In genomic region chr5:136410681-136411181, GRCm38 (mm10) we compare ENCODE assay signal across 9 mouse cellular contexts.
DNase-seq lines count a peak whose midpoint lies in the region; ATAC-seq and TF ChIP-seq lines count a peak whose summit lies in the region.
"Had no signal": no experiment of that assay in that cellular context is flagged by ENCODE, and none has a peak within 500 bp of the region (broad histone marks: within the 10 kb centered on the region; RNA-seq: fewer than 3 reads in every experiment).

No protein-coding gene starts in this region.

- H3K9ac ChIP-seq in MEL (ENCODE audit: control insufficient read depth, low read depth, low read length, poor library complexity, severe bottlenecking): no peak overlapping the region
- H3K9ac ChIP-seq in heart, postnatal 0 days (replicated peaks; ENCODE audit: low read depth, low read length): no peak overlapping the region

- H3K36me3 ChIP-seq in heart, embryonic 10.5 days: peaks cover 22% of the 10 kb centered on the region
- peaks cover 17 to 33% of the 10 kb centered on the region in 2 experiments for H3K36me3 ChIP-seq in MEL (ENCODE audit: control insufficient read depth in 1 of 2, insufficient read depth in 2 of 2, low read length in 2 of 2)
- peaks cover 12% of the 10 kb centered on the region for H3K36me3 ChIP-seq in heart, postnatal 0 days (replicated peaks; ENCODE audit: control insufficient read depth, insufficient read depth, low read length)

- no peaks in the 10 kb centered on the region for H3K27me3 ChIP-seq in heart, embryonic 10.5 days (ENCODE audit: insufficient read depth, poor library complexity, severe bottlenecking)
- no peaks in the 10 kb centered on the region for H3K27me3 ChIP-seq in MEL (ENCODE audit: control insufficient read depth in 1 of 2, insufficient read depth in 2 of 2, low read length in 2 of 2)
- no peaks in the 10 kb centered on the region for H3K27me3 ChIP-seq in heart, postnatal 0 days (ENCODE audit: control insufficient read depth, insufficient read depth, low read length)

- H3K4me2 ChIP-seq in heart, postnatal 0 days (ENCODE audit: low read depth, low read length): peak overlapping the region; percentile 10; the same call in 1 of the 2 replicates

- H3K9me3 ChIP-seq in heart, embryonic 10.5 days: no peaks in the 10 kb centered on the region
- H3K9me3 ChIP-seq in MEL (replicated peaks; ENCODE audit: insufficient read depth, low read length): no peaks in the 10 kb centered on the region
- H3K9me3 ChIP-seq in heart, postnatal 0 days (replicated peaks; ENCODE audit: control insufficient read depth, low read length): peaks cover 6% of the 10 kb centered on the region

- ATAC-seq in heart, postnatal 0 days (ENCODE audit: insufficient read depth, low read depth): no peak

- no peak overlapping the region for H3K4me3 ChIP-seq in heart, embryonic 10.5 days
- H3K4me3 ChIP-seq in MEL (ENCODE audit: control insufficient read depth in 1 of 2, insufficient read depth in 1 of 2, low read depth in 2 of 2, low read length in 2 of 2): no peak overlapping the region
- no peak overlapping the region for H3K4me3 ChIP-seq in heart, postnatal 0 days (ENCODE audit: low read depth, low read length)

- no peak for TF ChIP-seq RAD21 in MEL (IDR thresholded peaks at IDR 0.05; ENCODE audit: low read depth, low read length)

- no peak for TF ChIP-seq POLR2A in MEL (IDR thresholded peaks at IDR 0.05; ENCODE audit: control insufficient read depth in 1 of 2, insufficient read depth in 1 of 2, low read depth in 1 of 2, low read length in 2 of 2, poor library complexity in 1 of 2)

- 52% methylated on average over 7 of the region's 7 CpGs for WGBS in heart, embryonic 10.5 days
- 8% methylated on average over 7 of the region's 7 CpGs for WGBS in heart, postnatal 0 days

- TF ChIP-seq CTCF in MEL (IDR thresholded peaks at IDR 0.05 in 2 of 3, conservative IDR thresholded peaks at IDR 0.05 in 1 of 3; ENCODE audit: control insufficient read depth in 1 of 3, insufficient read depth in 1 of 3, low read depth in 2 of 3, low read length in 3 of 3, poor library complexity in 1 of 3, severe bottlenecking in 1 of 3): no peak
- TF ChIP-seq CTCF in heart, postnatal 0 days (IDR thresholded peaks at IDR 0.05; ENCODE audit: low read depth): no peak

- H3K4me1 ChIP-seq in heart, embryonic 10.5 days: peaks cover 41% of the 10 kb centered on the region
- H3K4me1 ChIP-seq in MEL (ENCODE audit: control insufficient read depth in 1 of 2, insufficient read depth in 2 of 2, low read length in 2 of 2): peaks cover 25 to 34% of the 10 kb centered on the region in 2 experiments
- H3K4me1 ChIP-seq in heart, postnatal 0 days (ENCODE audit: control insufficient read depth, insufficient read depth): peaks cover 38% of the 10 kb centered on the region

- peak; percentile 90 to 94 for TF ChIP-seq EP300 in MEL (IDR thresholded peaks at IDR 0.05; ENCODE audit: low read depth in 1 of 2, low read length in 2 of 2)
- no peak for TF ChIP-seq EP300 in heart, postnatal 0 days (IDR thresholded peaks at IDR 0.05; ENCODE audit: low read depth)

- no peak for DNase-seq in heart, embryonic 10.5 days (ENCODE audit: low spot score)
- no peak for DNase-seq in heart, postnatal 4 days
- DNase-seq in MEL (ENCODE audit: low read depth, low spot score): peak; percentile 79
- DNase-seq in heart, postnatal 0 days (ENCODE audit: low spot score): no peak
- DNase-seq in thymus, adult 18-20 months: peak; percentile 53 to 63
- no peak for DNase-seq in retina, postnatal 1 day
- DNase-seq in cerebellum, postnatal 14 days: no peak
- DNase-seq in gastrocnemius, postnatal 25 days: no peak
- DNase-seq: cerebellum, postnatal 25 days had no signal

- peaks cover 10% of the 10 kb centered on the region for H3K79me2 ChIP-seq in MEL (ENCODE audit: control insufficient read depth, insufficient read depth, low read length, poor library complexity)

- H3K27ac ChIP-seq in heart, embryonic 10.5 days: 0 out of 2 replicates have a peak overlapping the region, but pooled peaks have one; percentile 32
- peak overlapping the region; percentile 63 for H3K27ac ChIP-seq in MEL (ENCODE audit: control insufficient read depth, low read depth, low read length)
- H3K27ac ChIP-seq in heart, postnatal 0 days (ENCODE audit: low read depth): peak overlapping the region; percentile 39; the same call in 1 of the 2 replicates

TF ChIP-seq in MEL, 35 proteins besides CTCF, POLR2A, EP300 and RAD21:
- peak; percentile 93 for TF ChIP-seq MYB (IDR thresholded peaks at IDR 0.05; ENCODE audit: low read depth, low read length)
- peak; percentile 80 for TF ChIP-seq SIN3A (IDR thresholded peaks at IDR 0.05; ENCODE audit: low read length)
- TF ChIP-seq GABPA (IDR thresholded peaks at IDR 0.05; ENCODE audit: low read depth, low read length): 0 out of 2 replicates have a peak, but pooled peaks have one; percentile 13
- TF ChIP-seq MAZ (IDR thresholded peaks at IDR 0.05; ENCODE audit: low read depth, low read length): 0 out of 2 replicates have a peak, but pooled peaks have one; percentile 48
- no peak for TF ChIP-seq CHD2 (IDR thresholded peaks at IDR 0.05; ENCODE audit: low read length)
- TF ChIP-seq ZKSCAN1 (IDR thresholded peaks at IDR 0.05; ENCODE audit: low read depth, low read length): no peak
- peak; percentile 51; the same call in 1 of the 2 replicates for TF ChIP-seq MAX (IDR thresholded peaks at IDR 0.05; ENCODE audit: low read length)
- peak; percentile 89 for TF ChIP-seq TCF12 (IDR thresholded peaks at IDR 0.05; ENCODE audit: low read depth, low read length)
- no peak for TF ChIP-seq POLR2AphosphoS5 (IDR thresholded peaks at IDR 0.05; ENCODE audit: borderline replicate concordance, low read depth, low read length)
- no peak for TF ChIP-seq KAT2A (conservative IDR thresholded peaks at IDR 0.05; ENCODE audit: low read depth, low read length)
- TF ChIP-seq USF1 (IDR thresholded peaks at IDR 0.05; ENCODE audit: low read depth, low read length): no peak
- no peak for TF ChIP-seq CHD1 (IDR thresholded peaks at IDR 0.05; ENCODE audit: low read depth, low read length)
- 0 out of 2 replicates have a peak, but pooled peaks have one; percentile 18 for TF ChIP-seq ZNF384 (IDR thresholded peaks at IDR 0.05; ENCODE audit: low read depth, low read length)
- no peak; the same call in 1 of the 2 replicates for TF ChIP-seq MYC (IDR thresholded peaks at IDR 0.05; ENCODE audit: low read depth, low read length)
- TF ChIP-seq MEF2A (IDR thresholded peaks at IDR 0.05; ENCODE audit: extremely low read depth, insufficient replicate concordance, low read depth, low read length, poor library complexity, severe bottlenecking): peak; percentile 97
- TF ChIP-seq HCFC1 (IDR thresholded peaks at IDR 0.05; ENCODE audit: low read depth, low read length): no peak
- 0 out of 2 replicates have a peak, but pooled peaks have one; percentile 50 for TF ChIP-seq MAFK (IDR thresholded peaks at IDR 0.05; ENCODE audit: borderline replicate concordance, low read depth, low read length)
- no peak for TF ChIP-seq ZMIZ1 (IDR thresholded peaks at IDR 0.05; ENCODE audit: low read depth, low read length)
- TF ChIP-seq RCOR1 (IDR thresholded peaks at IDR 0.05; ENCODE audit: low read depth, low read length): peak; percentile 95
- no peak for TF ChIP-seq NRF1 (IDR thresholded peaks at IDR 0.05; ENCODE audit: insufficient read depth, low read depth, low read length, poor library complexity, severe bottlenecking)
- TF ChIP-seq TAL1 (IDR thresholded peaks at IDR 0.05; ENCODE audit: low read length): peak; percentile 31; the same call in 1 of the 2 replicates
- peak; percentile 83 for TF ChIP-seq ETS1 (IDR thresholded peaks at IDR 0.05; ENCODE audit: low read depth, low read length)
- 0 out of 2 replicates have a peak, but pooled peaks have one; percentile 25 for TF ChIP-seq POLR2AphosphoS2 (IDR thresholded peaks at IDR 0.05; ENCODE audit: low read length)
- TF ChIP-seq E2F4 (IDR thresholded peaks at IDR 0.05; ENCODE audit: borderline replicate concordance, low read depth, low read length): no peak
- TF ChIP-seq USF2 (IDR thresholded peaks at IDR 0.05; ENCODE audit: borderline replicate concordance in 1 of 2, insufficient read depth in 1 of 2, low read depth in 1 of 2, low read length in 2 of 2): no peak
- 0 out of 2 replicates have a peak, but pooled peaks have one; percentile 20 for TF ChIP-seq TBP (IDR thresholded peaks at IDR 0.05; ENCODE audit: low read depth, low read length)
- TF ChIP-seq NELFE (IDR thresholded peaks at IDR 0.05; ENCODE audit: low read depth, low read length): no peak
- no peak for TF ChIP-seq ELF1 (IDR thresholded peaks at IDR 0.05; ENCODE audit: low read depth, low read length)
- no peak for TF ChIP-seq JUND (IDR thresholded peaks at IDR 0.05; ENCODE audit: low read depth, low read length)
- peak; percentile 73 for TF ChIP-seq BHLHE40 (IDR thresholded peaks at IDR 0.05; ENCODE audit: borderline replicate concordance, low read depth, low read length)
- peak; percentile 89 for TF ChIP-seq GATA1 (IDR thresholded peaks at IDR 0.05; ENCODE audit: low read depth, low read length)
- TF ChIP-seq MXI1 (IDR thresholded peaks at IDR 0.05; ENCODE audit: low read depth, low read length): peak; percentile 73; the same call in 1 of the 2 replicates
- no peak for TF ChIP-seq SMC3 (IDR thresholded peaks at IDR 0.05; ENCODE audit: low read depth, low read length)
- TF ChIP-seq ZC3H11A (IDR thresholded peaks at IDR 0.05; ENCODE audit: low read depth, low read length): no peak
- no peak for TF ChIP-seq UBTF (IDR thresholded peaks at IDR 0.05; ENCODE audit: borderline replicate concordance, insufficient read depth, low read depth, low read length)

Comparison
In these comparisons a context has a peak if more than half of its experiments do, and no peak if none do; other contexts are left out.
1. DNase-seq: peak in MEL (single experiment) and thymus, adult 18-20 months (2 of 2); none in heart, embryonic 10.5 days (single experiment), heart, postnatal 4 days (single experiment), heart, postnatal 0 days (single experiment), retina, postnatal 1 day (single experiment), cerebellum, postnatal 14 days (0 of 2) and gastrocnemius, postnatal 25 days (single experiment).
2. Peak in every context shown above with its lines, with median percentiles within 50 percentile points of each other: H3K27ac ChIP-seq.